Comparison of ENCODE assay signal across 8 mouse cellular contexts in the genomic region with DNA sequence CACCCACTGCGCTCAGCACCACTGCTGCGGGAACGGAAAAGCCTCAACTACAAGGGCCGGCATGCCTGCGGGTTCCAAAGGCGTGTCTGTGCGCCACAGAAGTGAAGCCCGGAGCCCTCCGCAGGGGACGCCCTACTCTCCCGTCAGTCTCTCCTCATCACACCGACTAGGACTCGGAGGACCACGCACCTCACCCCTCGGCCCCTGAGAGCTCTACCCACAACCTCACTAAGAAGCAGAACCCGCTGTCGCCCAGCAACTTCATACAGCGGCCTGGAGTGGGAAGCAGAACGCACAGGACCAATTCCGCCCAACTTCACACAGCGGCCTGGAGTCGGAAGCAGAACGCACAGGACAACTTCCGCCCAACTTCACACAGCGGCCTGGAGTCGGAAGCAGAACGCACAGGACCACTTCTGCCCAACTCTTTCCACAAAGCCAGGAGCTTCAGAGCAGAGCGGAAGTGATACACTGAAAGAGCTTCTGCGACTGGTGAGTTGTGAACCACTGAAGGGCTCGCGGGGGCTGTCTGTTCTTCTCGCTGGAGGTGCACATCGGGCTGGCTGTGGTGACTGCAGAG. TPM values are rescaled to one million over a fixed set of nuclear protein-coding genes. Genes with fewer than 3 reads are reported as not detected.
DNase-seq lines count a peak whose midpoint lies in the region; ATAC-seq lines count a peak whose summit lies in the region.

Gene Nif3l1 (plus strand): TSS at position 9 of the 580 bp plus-strand sequence.
Gene Ppil3 (minus strand): TSS at position 344 of the 580 bp plus-strand sequence.

- peak within 1 kb of the TSS; percentile 88 for H3K27ac ChIP-seq in hindbrain, embryonic 15.5 days (replicated peaks)

- ATAC-seq in hindbrain, embryonic 15.5 days (ENCODE audit: low FRiP score, low read depth) = peak; percentile 99

- under 1% methylated on average over 33 of the region's 33 CpGs for WGBS in hindbrain, embryonic 15.5 days

- no peaks in the 10 kb centered on the region for H3K27me3 ChIP-seq in hindbrain, embryonic 15.5 days

- peaks cover 25% of the 10 kb centered on the region for H3K4me1 ChIP-seq in hindbrain, embryonic 15.5 days (replicated peaks)

- peak within 1 kb of the TSS; percentile 84 for H3K4me2 ChIP-seq in hindbrain, embryonic 15.5 days

- H3K4me3 ChIP-seq in hindbrain, embryonic 15.5 days = peak within 1 kb of the TSS; percentile 72

- peak within 1 kb of the TSS; percentile 86 for H3K9ac ChIP-seq in hindbrain, embryonic 15.5 days

- H3K36me3 ChIP-seq in hindbrain, embryonic 15.5 days = peaks cover 22% of the 10 kb centered on the region

- DNase-seq in T-cell, adult 2 months (ENCODE audit: low spot score) = peak; percentile 89
- DNase-seq in cerebellum, postnatal 36 days = peak; percentile 73 to 79
- DNase-seq in frontal cortex, postnatal 36 days (ENCODE audit: low spot score in 2 of 2) = peak; percentile 87 to 95
- DNase-seq in left cerebral cortex, adult 11 months (ENCODE audit: low spot score) = peak; percentile 86
- DNase-seq in lung, postnatal 4 days = peak; percentile 91 to 93
- peak; percentile 77 for DNase-seq in retina, postnatal 7 days (ENCODE audit: low read depth, low spot score)
- DNase-seq in urinary bladder, adult 2 months (ENCODE audit: low spot score) = peak; percentile 74

- no peaks in the 10 kb centered on the region for H3K9me3 ChIP-seq in hindbrain, embryonic 15.5 days

RNA-seq across cellular contexts. Expression of gene Nif3l1, which starts in this region (rescaled TPM):
- 48.7 and 50.5 TPM in 2 replicates for polyA plus RNA-seq in hindbrain, embryonic 15.5 days (2015; fragmentation: Nextera tagmentation; extraction: Ambion mirVana)
- polyA plus RNA-seq in urinary bladder, adult 2 months (2012; rRNA removed) = 22.2 and 22.5 TPM in 2 replicates

RNA-seq across cellular contexts. Expression of gene Ppil3, which starts in this region (rescaled TPM):
- polyA plus RNA-seq in hindbrain, embryonic 15.5 days (2015; fragmentation: Nextera tagmentation; extraction: Ambion mirVana) = 51.8 and 52.4 TPM in 2 replicates
- polyA plus RNA-seq in urinary bladder, adult 2 months (2012; rRNA removed) = 32.4 and 33.3 TPM in 2 replicates

Comparison
In these comparisons a context has a peak if more than half of its experiments do, and no peak if none do; other contexts are left out.
1. Peak in every context shown above with its lines: DNase-seq, ATAC-seq, H3K4me3 ChIP-seq and H3K27ac ChIP-seq.